Mouse (Mus musculus) liver, adult (tissue): ENCODE data around the gene Ccdc86.

Experiments
- GATA4 ChIP-seq: IDR thresholded peaks from 2 replicates; pipeline ENCODE4 v1.6.1; 2014; ENCODE audit warnings: mild to moderate bottlenecking, low read length; ENCODE audit not compliant: insufficient replicate concordance

Ccdc86 gene

DNA sequence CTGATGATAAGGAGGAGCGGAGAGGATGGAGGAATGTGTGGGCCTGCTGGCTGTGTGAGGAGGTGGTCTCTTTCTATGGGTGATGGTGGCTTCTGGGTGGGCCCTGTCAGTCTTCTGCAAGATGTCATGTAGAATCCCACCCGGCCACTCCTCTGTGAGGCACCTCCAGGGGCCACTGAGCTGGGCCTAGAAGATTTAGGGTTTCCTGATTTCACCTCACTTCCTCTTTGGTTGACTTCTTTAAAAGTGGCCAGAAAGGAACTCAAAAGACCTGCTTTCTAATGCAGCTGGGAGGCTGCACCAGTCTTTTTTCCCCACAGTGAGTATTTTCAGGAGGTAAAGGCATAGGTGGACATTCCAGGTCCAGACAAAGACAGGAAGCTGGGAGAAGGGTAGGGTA is 18.4 kb downstream of the Ccdc86 start:
- TF ChIP-seq GATA4: no peak

DNA sequence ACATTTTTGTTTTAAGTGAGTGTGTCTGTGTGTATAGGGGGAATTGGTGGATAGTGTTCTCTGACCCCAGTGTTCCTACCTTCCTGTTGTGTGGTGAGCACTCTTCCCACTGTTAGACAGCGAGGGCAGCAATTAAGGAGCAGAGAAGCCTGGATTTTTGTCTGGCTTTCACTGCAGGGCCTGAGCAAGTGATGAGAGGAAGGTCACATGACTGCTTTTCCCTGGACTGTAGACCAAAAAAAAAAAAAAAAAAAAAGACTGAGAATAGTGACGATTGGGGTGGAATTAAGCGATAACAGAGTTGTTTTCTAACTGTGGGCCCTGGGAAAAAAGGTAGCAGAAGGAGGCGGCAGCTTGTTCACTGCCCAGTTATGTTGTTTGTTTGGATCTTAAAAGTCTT is 22.4 kb downstream of the Ccdc86 start:
- TF ChIP-seq GATA4: no peak

DNA sequence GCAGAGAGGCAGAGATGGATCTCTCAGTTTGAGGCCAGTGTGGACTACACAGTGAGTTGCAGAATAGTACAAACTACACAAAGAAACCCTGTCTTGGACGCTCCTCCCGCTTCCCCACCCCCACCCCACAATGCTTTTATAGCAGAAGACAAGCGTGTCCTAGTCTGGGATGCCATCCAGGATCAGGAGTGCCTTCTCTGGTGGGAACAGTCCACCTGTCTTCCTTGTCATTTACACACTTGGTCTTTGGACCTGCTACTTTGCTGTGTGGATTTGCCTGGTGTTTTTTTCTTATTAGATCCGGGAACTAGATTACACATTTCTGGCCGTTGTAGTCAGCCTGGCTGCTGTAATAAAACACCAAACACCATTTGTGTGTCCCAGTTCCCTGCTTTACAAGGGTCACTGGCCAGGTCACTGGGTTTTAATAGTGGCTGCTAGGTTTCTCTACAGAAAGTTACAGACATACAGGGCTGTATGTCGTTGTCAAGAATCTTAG is 22.9 kb downstream of the Ccdc86 start:
- no peak for TF ChIP-seq GATA4

DNA sequence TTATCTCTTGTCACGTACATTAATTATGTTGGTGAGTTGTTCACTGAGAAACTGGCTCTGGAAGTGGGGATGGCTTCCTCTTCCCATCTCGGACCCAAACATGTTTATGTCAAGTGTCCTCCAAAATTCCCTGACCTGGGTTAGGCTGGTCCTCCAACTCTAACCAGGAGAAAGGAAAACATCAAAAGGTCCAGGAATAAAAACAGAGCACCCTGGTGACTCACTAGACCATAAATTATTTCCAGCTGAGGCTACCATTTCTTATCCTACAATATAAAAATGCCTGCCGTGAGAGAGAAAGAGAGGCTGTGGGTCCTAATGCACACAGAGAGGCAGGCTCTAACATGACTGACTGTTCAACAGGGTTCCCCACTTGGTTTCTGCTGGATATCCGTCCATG is 24.8 kb downstream of the Ccdc86 start:
- TF ChIP-seq GATA4: no peak

DNA sequence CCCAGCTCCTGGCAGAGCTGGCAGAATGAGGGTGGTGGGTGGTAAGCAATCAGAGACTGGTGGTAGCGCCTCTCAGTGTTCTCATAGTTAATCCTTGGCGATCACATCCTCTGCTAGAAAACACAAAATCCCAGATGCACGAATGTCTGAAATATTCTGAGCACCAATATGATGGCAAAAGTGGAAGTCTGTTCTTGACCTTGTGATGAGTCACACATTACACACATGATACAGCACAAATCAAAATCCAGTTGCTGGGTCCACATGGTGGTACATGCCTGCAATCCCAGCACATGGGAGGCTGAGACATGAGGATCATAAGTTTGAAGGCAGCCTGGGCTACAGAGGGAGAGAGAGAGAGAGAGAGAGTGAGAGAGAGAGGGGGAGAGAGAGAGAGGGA is 28.0 kb downstream of the Ccdc86 start:
- no peak for TF ChIP-seq GATA4

DNA sequence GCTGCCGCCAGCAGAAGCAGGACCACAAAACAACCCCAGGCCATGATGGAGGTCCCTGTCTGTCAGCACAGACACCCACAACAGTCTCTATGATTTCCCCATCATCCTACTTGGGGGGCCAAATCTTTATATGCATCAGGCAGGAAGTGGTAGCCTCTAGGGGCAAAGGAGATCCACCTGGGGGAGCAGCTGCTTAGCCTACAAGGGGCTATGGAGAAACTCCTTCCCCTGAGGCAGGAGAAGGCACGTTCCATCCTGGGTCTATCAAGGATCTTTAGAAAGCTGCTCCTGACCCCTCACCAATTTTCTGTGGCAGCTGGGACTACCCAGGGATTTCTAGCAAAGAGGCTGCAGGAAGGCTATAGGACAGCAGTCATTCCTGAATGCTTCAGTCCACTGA is 28.5 kb downstream of the Ccdc86 start, which contains the start of gene Zp1:
Zp1 (minus strand) TSS at position 101 of the 400 bp plus-strand sequence.
- TF ChIP-seq GATA4: no peak

DNA sequence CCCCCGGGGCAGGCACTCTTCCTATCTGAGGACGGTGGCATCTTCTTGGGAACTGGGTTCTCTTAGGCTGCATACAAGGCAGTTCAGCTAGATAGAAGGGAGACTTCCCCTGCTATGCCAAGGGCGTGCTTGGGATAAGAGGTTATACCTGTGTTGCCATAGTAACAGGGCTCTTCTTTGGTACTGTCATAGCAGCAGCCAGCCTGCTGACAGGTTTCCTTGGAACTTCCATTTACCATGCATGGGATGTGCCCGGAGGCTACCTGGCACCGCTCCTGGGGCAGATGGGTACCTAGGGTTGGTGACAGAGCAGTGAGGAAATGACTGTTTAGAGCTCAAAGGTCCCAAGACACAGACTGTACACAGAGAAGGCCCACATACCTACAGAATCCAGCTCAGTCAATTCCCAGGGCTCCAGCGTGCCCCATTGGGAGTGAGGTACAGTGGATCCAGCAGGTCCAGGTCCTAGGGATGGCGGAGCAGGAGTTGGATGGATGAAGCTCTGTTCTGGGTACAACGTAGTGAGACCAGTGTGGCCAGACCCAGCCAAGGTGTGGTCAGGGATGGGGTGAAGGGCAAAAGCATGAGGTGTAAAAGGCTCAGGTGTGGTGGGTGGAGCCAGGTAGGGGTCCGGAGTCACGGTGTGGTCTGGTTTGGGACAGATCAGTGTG is 30.6 kb downstream of the Ccdc86 start:
- TF ChIP-seq GATA4: no peak

DNA sequence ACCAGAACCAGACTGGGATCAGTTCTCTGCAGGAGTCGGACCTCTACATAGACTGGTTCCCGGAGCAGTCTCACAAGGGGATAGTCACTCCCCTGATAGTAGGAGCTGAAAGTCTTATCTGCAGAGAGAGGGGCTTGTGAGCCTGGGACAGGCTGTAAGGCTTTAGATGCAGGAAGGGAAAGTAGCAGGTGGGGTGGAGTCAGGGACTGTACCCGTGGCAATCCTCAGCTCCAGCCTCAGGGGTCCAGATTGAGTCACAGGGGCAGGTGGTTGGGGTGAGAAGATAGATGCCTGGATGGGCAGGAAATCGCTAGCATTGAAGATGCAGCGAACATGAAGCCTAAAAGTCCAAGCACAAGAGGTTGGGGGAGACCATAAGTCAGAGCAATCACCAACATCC is 32.6 kb downstream of the Ccdc86 start:
- no peak for TF ChIP-seq GATA4

DNA sequence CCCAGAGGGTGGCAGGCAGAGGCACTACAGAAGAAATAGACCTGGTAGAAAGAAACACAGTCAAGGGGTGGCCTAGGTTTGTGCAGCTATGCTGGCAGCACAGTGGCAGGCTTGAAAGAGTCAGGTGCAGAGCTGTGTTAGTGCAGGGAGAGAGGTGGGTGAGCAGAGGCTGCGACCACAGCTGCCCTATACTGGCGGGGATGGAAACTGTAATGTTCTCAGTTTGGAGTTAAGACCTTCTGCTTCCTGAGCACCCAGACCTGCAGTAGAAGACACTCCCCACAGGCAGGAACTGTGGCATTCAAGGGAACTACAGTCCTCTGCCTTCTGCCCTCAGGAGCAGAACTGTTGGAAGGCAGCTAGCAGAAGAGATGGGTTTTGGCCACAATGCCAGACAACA is 34.2 kb downstream of the Ccdc86 start:
- TF ChIP-seq GATA4: no peak

DNA sequence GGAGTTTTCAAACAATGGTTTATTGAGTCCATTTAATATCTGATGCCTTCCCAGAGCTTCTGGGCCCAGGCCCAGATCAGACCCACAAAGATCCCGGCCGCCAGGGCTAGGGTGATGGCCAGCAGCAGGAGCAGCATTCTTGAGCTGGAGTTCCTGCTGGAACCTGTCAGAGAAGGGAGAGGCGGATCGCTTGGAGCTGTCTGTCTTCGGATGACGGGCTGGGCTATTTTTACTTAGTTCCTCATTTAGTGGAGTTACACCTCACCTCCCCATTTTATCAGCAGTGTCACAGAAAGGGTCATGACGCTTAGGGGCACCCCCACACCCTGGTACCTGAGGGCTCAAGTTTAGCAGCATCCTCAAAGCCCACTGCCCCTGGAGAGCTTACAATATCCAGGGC is 34.8 kb downstream of the Ccdc86 start:
- TF ChIP-seq GATA4: no peak

DNA sequence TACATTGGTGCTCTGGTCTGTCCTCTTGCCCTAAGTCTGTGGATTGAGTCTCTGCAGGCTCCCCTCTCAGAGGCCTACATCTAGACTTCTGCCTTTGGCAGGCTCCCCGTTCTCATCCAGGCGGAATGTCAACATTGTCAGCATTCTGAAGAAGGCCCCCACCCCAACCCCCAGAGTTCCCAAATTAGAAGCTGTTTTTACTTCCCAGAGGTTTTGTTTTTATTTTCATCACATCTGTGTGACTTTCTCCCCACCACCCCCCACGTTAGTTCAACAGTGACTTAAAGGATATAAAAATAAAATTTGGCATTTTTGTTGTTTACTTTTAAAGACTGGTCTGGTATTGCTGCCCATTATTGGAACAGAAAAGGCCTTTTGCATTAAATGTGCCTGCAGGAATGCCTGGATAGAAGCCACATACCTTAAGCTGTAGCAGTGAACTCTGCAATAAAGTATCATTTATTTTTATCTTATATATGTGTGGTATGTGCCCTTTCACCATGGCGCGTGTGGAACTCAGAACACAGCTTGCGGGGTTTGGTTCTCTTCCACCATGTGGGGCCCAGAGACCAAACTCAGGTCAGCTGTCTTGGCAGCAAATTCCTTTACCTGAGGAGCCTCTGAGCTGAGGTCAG is 39.9 kb downstream of the Ccdc86 start:
- TF ChIP-seq GATA4: no peak

DNA sequence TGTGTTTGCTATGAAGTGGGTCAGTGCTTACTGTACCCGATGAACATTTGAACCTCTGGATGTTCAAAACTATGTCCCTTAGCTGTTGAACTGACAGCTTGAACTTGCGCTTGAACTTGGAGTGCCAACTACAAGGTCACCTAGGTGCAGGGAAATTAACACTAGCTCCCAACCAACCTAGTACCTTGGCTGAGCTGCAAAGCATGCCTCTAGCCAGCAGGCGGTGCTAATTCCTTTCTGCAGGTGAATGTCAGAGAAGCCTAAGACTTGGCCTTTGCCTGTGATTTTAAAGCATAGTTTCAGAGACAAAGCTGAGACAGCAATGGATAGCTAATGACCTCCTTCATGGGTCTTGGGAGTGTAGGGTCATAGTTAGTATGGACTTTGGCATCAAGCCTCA is 41.2 kb downstream of the Ccdc86 start:
- TF ChIP-seq GATA4: no peak

DNA sequence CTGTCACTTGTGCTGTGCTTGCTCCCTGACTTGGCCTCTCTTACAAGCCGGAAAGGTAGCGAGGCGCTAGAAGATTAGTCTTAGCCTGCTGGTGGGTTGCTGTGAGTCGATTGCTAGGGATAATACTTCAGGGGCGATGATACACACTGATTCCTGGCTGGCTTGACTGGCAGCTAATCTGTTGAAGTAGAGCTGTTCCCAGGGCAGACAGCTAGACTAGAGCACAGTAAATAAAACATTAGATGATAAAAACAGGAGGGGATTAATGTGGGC is 43.4 kb downstream of the Ccdc86 start:
- TF ChIP-seq GATA4: no peak; the same call in 1 of the 2 replicates

DNA sequence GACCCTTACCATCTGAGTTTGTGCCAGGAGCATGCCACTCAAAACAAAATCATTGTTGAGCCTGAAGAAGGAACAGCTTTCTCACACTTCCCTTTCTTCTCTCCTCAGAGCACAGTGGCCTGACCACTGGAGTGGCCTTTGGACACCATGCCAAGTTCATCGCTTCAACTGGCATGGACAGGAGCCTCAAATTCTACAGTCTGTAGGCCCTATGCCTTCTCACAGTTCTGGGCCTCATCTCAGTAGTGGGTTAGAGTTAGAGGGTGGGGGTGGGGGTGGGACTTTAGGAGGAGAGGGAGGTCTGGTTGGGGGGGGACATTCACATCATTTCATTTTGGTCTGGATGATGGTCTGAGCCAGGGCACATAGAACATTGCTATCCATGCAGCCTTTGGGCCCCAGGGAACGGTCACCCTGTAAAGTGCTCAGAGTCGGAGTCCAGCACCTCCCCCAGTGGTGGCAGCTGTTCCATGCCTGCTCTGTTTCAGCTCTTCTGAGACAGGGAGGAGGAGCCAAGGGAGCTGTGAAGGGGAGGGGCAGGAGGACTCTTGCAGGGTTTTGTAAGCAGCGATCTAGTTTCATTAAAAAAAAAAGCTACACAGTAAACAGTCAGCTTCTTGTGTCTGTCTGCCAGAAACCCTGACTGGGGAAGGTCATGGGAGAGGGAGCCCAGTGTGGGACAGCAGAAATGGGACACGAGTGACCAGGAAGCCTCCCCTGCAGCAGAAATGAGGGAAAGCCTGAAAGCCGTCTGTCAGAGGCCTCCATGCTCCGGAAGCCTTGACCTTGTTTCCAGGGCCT is 43.9 kb downstream of the Ccdc86 start:
- no peak for TF ChIP-seq GATA4

DNA sequence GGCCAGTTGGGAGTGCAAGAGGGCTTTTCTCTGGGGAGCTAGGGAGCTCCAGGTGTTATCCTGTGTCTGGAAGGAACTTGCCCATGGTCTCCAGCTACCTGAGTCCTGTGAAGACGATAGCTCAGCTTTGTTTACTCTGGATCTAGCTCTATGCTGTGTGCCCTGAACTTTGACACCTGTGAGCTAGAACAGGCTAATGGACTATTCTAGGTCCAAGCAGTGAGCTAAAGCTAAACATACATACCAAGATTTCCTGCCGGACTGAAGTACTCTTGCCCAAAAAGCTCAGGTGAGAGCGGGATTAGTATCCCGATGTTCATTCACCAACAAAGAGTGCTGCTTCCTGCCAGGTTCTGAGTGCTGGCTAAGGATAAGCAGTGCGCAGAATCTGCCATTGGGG is 44.6 kb downstream of the Ccdc86 start:
- TF ChIP-seq GATA4: no peak

DNA sequence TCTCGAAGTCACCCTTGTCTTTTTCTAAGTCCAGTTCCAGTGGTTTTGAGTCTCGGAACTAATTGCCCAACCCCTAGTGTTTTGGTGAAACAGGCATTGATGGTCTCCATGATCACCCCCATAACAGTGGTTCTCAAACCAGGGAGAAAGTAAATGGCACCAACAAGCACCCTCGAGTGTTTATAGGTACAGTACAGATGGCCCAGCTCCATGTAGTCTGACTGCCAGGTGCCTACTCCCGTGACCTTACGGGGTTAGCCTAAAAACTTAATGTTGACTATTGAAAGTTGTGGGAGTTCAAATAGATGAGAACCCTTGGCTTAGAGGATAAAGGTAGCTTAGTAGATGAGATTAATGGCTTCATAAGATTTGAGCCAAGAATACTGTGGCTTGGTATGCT is 48.0 kb downstream of the Ccdc86 start:
- no peak for TF ChIP-seq GATA4
